Mouse (Mus musculus): ENCODE measurements around the gene Slc38a7. TPM values are rescaled to one million over a fixed set of nuclear protein-coding genes. Genes with fewer than 3 reads are reported as not detected.
"Not testable (repeated sequence)": the region's sequence is repeated elsewhere in the genome, so short reads cannot be mapped to it uniquely, and the experiment has no call there.

Gene Slc38a7
- total RNA-seq, 2 experiments from 2014 or later = 31.4 to 35.4 TPM

DNA sequence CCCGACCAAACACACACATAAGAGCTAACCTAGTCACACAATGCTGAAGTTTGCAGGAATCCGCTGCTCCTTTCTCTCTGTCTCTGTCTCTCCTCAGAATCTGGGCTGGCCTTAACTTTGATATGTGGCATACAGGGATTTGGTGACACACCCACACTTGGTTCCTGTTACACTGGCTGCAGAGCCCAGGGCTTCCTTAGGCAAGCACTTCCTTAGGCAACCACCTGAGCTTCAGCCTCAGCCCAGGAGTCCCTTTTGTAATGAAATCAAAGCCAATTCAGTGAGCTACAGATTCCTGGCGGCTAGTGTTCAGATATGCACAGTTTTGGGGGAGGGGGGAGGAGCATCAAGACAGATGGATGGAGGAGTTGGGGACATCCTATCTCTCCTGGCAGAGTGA, 35.7 kb downstream of the Slc38a7 start:
- intact Hi-C loops (cut with DNase I) = no loop called here
- DNase-seq (ENCODE audit: extremely low spot score in 1 of 2, low spot score in 2 of 2) = no peak

- intact Hi-C loops (cut with DNase I) = no loop called here
- no peak for DNase-seq (ENCODE audit: extremely low spot score in 1 of 2, low spot score in 2 of 2)
Measured at GRCm38 (mm10) chr8:95816044-95816708, 37.2 kb downstream of the Slc38a7 start.

- intact Hi-C loops (cut with DNase I) = no loop called here
- no peak for DNase-seq (ENCODE audit: extremely low spot score in 1 of 2, low spot score in 2 of 2)
Measured at GRCm38 (mm10) chr8:95810184-95810591, 43.2 kb downstream of the Slc38a7 start.

DNA sequence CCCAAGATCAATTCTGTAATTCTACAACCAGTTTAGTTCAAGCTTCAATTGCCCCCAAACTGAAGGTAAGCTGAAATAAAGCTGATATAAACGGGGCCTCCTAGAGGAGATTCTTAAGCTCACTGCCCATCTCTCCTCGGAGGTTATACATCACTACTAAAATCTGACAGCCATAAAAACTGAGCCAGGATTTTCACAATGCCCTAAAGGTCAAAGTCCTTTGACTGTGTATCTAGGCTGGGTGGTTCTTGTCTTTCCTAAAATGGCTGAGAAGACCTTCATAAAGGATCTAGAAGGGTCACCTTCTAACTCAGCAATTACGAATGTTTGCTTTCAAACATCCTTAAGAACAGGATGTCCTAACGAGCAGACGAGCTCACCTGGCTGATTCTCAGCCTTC, 44.2 kb downstream of the Slc38a7 start:
- intact Hi-C loops (cut with DNase I) = no loop called here
- no peak for DNase-seq (ENCODE audit: extremely low spot score in 1 of 2, low spot score in 2 of 2)

- no peak for DNase-seq (ENCODE audit: extremely low spot score in 1 of 2, low spot score in 2 of 2)
- intact Hi-C loops (cut with DNase I) = no loop called here
Measured at GRCm38 (mm10) chr8:95808631-95809030, 44.7 kb downstream of the Slc38a7 start.

- peak; percentile 95 to 96 for DNase-seq (ENCODE audit: extremely low spot score in 1 of 2, low spot score in 2 of 2)
- intact Hi-C loops (cut with DNase I) = no loop called here
Measured at GRCm38 (mm10) chr8:95807861-95808260, 45.5 kb downstream of the Slc38a7 start.

- DNase-seq (ENCODE audit: extremely low spot score in 1 of 2, low spot score in 2 of 2) = peak; percentile 97 to 99
- intact Hi-C loops (cut with DNase I) = no loop called here
Measured at GRCm38 (mm10) chr8:95807331-95807843, 46.0 kb downstream of the Slc38a7 start, which contains the start of gene Cnot1. Gene Cnot1, minus strand, starts transcription at chr8:95807464.

DNA sequence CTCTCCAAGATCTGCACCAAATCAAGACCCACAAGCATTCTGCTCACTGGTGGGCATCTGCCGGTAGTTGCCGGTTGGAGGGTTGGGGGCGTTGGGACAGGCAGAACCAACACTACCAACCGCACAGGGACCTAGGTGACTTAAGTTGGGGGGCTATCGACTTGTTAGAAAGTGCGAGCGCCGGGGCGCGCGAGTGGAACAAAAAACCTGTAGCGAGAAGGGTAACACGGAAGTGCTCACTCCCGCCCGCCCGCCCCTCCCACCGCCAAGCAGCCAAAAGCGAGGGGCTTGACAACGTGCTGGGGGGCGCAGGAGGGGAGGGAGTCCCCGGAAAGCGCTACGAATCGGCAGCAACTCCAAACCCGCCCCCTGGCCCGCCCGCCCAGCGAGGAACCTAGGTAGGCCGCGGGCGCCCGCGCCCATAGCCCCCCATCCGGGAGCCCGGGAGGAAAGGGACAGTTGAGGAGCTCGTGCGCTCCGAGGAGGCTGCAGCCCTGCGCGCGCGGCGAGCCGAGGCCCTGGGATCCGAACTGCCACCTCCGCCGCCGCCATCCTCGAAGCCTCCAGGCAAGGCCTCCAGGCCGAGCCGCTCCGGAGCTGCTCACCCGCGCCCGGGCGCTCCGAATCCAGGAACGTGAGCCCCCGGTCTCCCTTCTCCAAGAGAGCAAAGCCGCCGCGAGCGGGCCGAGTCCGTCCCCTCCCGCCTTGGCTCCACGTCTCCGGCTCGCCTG, 46.7 kb downstream of the Slc38a7 start:
- DNase-seq (ENCODE audit: extremely low spot score in 1 of 2, low spot score in 2 of 2) = peak in 1 of 2 experiments; percentile 69
- intact Hi-C loops (cut with DNase I) = no loop called here

DNA sequence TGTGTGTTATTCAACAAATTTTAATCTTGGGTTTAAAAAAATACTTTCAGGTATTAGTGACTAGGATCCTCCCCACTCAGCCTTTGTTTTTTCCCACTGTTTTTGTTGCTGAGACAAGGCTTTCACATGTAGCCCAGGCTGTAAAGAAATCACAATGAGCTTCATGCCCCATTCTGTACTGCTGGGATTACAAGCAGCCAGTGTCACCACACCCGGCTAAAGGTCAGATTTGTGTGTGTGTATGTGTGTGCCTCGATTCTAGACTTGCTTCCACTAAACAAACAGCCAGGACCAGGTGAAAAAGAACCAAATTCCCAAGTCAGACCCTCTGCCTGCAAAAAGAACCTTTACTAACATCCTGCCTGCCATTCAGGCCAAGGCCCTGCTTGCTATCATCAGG, 47.9 kb downstream of the Slc38a7 start:
- DNase-seq (ENCODE audit: extremely low spot score in 1 of 2, low spot score in 2 of 2) = no peak
- intact Hi-C loops (cut with DNase I) = no loop called here

DNA sequence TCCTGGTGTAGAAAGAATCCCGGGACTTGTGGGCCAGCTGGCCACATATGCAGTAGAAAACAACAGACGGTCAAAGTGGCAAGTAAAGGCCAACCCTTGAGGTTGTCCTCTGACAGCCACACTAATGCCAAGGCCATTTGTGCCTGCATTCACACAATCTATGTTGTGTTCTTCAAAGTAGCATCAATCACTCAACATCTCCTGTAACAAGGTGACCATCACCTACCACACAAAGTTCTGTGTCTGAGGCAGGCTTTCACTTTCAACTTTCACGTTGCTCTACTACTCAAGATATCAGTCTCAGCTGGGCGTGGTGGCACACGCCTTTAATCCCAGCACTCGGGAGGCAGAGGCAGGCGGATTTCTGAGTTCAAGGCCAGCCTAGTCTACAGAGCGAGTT, 51.1 kb downstream of the Slc38a7 start:
- intact Hi-C loops (cut with DNase I) = no loop called here
- no peak for DNase-seq (ENCODE audit: extremely low spot score in 1 of 2, low spot score in 2 of 2)

DNA sequence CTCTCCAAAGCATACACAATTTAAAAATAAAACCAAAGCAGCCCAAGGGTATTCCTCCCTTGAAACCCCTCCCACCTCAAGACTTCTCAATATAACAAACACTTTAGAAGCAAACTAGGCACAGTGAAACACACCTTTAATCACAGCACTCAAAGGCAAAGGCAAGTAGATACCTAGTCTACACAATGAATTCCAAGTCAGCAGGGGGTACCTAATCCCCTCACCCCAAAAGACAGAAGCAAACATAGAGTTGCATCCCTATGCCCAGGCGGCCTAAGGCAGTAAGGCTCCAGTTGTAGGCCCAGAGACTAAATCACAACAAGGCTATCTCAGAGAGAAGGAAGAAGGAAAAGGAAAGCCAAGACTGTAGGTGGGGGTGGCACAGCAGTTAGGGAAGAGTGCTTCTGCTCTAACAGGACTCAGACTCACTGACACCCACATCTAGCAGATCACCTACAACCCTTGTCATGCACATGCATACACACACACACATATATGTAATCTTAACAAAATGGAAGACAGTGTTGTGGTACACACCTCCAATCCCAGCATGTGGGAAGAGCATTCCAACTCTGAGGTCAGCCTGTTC, 51.8 kb downstream of the Slc38a7 start:
- intact Hi-C loops (cut with DNase I) = no loop called here
- DNase-seq (ENCODE audit: extremely low spot score in 1 of 2, low spot score in 2 of 2) = no peak

DNA sequence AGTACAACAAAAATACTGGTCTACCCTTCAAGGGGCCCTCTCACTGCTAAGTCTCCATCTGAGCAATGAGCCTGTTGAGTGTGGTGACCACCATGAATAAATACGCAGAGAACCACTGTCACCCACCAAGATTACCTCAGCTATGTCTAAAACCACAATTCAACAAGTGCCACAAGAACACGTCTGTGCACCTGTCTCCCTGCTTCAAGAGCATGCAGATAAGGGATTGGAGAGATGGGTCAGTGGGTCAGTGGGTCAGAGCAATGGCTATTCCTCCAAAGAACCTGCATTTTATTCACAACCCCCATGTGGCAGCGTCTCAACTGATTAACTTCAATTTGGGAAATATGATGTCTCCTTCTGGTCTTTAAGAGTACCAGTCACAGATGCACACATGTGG, 53.0 kb downstream of the Slc38a7 start:
- no peak for DNase-seq (ENCODE audit: extremely low spot score in 1 of 2, low spot score in 2 of 2)
- intact Hi-C loops (cut with DNase I) = no loop called here

- intact Hi-C loops (cut with DNase I) = no loop called here
- DNase-seq (ENCODE audit: extremely low spot score in 1 of 2, low spot score in 2 of 2) = no peak
Measured at GRCm38 (mm10) chr8:95799891-95800290, 53.4 kb downstream of the Slc38a7 start.

DNA sequence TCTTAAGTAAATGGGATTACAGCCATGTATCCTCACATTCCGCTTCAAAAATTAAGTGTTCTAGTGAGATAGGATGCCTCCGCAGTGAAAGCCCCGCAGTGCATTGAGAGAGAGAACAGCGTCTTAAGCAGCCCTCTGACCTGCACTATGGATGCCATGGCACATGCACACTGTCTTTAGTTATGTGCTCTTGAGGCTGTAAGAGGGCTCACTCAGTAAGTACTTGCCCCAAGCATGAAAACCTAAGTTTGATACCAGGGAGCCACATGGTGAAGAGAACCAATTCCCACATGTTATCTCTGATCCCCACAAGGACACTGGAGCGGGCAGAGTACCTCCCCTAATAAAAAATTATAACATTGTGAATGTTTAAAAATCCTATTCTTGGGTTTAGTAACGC, 54.2 kb downstream of the Slc38a7 start:
- no peak for DNase-seq (ENCODE audit: extremely low spot score in 1 of 2, low spot score in 2 of 2)
- intact Hi-C loops (cut with DNase I) = no loop called here

- DNase-seq (ENCODE audit: extremely low spot score in 1 of 2, low spot score in 2 of 2); intact Hi-C loops (cut with DNase I): not testable (repeated sequence)
Measured at GRCm38 (mm10) chr8:95795333-95796061, 57.8 kb downstream of the Slc38a7 start.

Other genes starting within 250 kb of the Slc38a7 start
- gene Gins3, start 220.1 kb downstream of the Slc38a7 start, total RNA-seq (2021) = 1 to 10 TPM; 1.3 TPM
- 1,000 to 10,000 TPM; 1,340 to 1,419 TPM for gene Ndrg4, start 176.6 kb downstream of the Slc38a7 start, total RNA-seq (2021)
- 10 to 100 TPM; 21.2 to 21.6 TPM for gene Setd6, start 137.7 kb downstream of the Slc38a7 start, total RNA-seq (2021)
- 100 to 1,000 TPM; 136 to 146 TPM for gene Cnot1, start 46.1 kb downstream of the Slc38a7 start, total RNA-seq (2021)
- gene Sap18b, start 28.2 kb downstream of the Slc38a7 start, total RNA-seq (2021) = 100 to 1,000 TPM; 101 to 114 TPM
- 100 to 1,000 TPM; 210 to 215 TPM for gene Got2, start 35.0 kb upstream of the Slc38a7 start, total RNA-seq (2021)

All from left cerebral cortex, postnatal 10 days (tissue).